Mouse (Mus musculus) intestine, embryonic 16.5 days (tissue): ENCODE data around the gene Arl15. TPM values are rescaled to one million over a fixed set of nuclear protein-coding genes. Genes with fewer than 3 reads are reported as not detected.

ENCODE experiments used
- ATAC-seq: fragments of 200-750 bp; cut with Nextera tagmentation; 2 replicates; pipeline ENCODE4 v1.8.0; 2017; ENCODE audit warnings: moderate TSS enrichment, moderate library complexity
- H3K27ac ChIP-seq: fragments of 300-500 bp; sonication (generic); 2 replicates; pipeline ENCODE4 v1.5.1; 2014; ENCODE audit warnings: mild to moderate bottlenecking, low read length
- H3K27me3 ChIP-seq: fragments of 300-500 bp; sonication (generic); replicated peaks from 2 replicates; pipeline ENCODE4 v1.6.1; 2014; ENCODE audit warnings: low read length, control low read depth, mixed read lengths; ENCODE audit not compliant: control insufficient read depth, insufficient read depth
- H3K36me3 ChIP-seq: fragments of 300-500 bp; sonication (generic); 2 replicates; pipeline ENCODE4 v1.6.1; 2014; ENCODE audit warnings: low read length, control low read depth; ENCODE audit not compliant: control insufficient read depth, insufficient read depth
- H3K4me1 ChIP-seq: fragments of 300-500 bp; sonication (generic); 2 replicates; pipeline ENCODE4 v1.6.1; 2014; ENCODE audit warnings: low read length, control low read depth, mixed read lengths; ENCODE audit not compliant: control insufficient read depth, insufficient read depth
- H3K4me2 ChIP-seq: fragments of 300-500 bp; sonication (generic); 2 replicates; pipeline ENCODE4 v1.6.1; 2014; ENCODE audit warnings: low read depth, low read length, control low read depth
- H3K4me3 ChIP-seq: fragments of 300-500 bp; sonication (generic); 2 replicates; pipeline ENCODE4 v1.5.1; 2014; ENCODE audit warnings: mild to moderate bottlenecking, low read length
- H3K9ac ChIP-seq: fragments of 300-500 bp; sonication (generic); 2 replicates; pipeline ENCODE4 v1.6.1; 2014; ENCODE audit warnings: low read depth, low read length
- H3K9me3 ChIP-seq: fragments of 300-500 bp; sonication (generic); 2 replicates; pipeline ENCODE4 v1.6.1; 2016; ENCODE audit warnings: low read length, control low read depth; ENCODE audit not compliant: control insufficient read depth
- WGBS: fragments of 180-500 bp; shearing (Covaris S2); extraction: QIAGEN DNeasy Blood & Tissue Kit; methylation state at CpG from one replicate; pipeline ENCODE4 v1.1.7; 2014; 5-methylcytosine and 5-hydroxymethylcytosine counted together
- polyA plus RNA-seq: library from polyadenylated mRNA; unstranded; fragments of >200 nt; fragmentation: Nextera tagmentation; extraction: Ambion mirVana; gene quantifications from 2 replicates; pipeline ENCODE4 v1.2.1, GENCODE M21; 2015

The Arl15 gene
- polyA plus RNA-seq, 1 experiment from 2014 or later, result 10.6 TPM

- H3K4me1 ChIP-seq, result peaks cover 3% of the 10 kb centered on the region; the same call in 1 of the 2 replicates
- no peaks in the 10 kb centered on the region for H3K9me3 ChIP-seq
- ATAC-seq, result no peak
- WGBS, result 87% methylated on average over 7 of the region's 7 CpGs
- no peak overlapping the region for H3K27ac ChIP-seq
- H3K36me3 ChIP-seq, result no peaks in the 10 kb centered on the region
- no peak overlapping the region for H3K9ac ChIP-seq
- no peaks in the 10 kb centered on the region for H3K27me3 ChIP-seq
- no peak overlapping the region for H3K4me2 ChIP-seq
- no peak overlapping the region for H3K4me3 ChIP-seq
Observed at GRCm38 (mm10) chr13:114188801-114189200, 394.5 kb downstream of the Arl15 start.

- Histone ChIP-seq H3K9me3 (no peaks in the 10 kb centered on the region), H3K9ac (no peak overlapping the region), H3K4me1 (peaks cover 3% of the 10 kb centered on the region; the same call in 1 of the 2 replicates), H3K27ac (no peak overlapping the region), H3K36me3 (no peaks in the 10 kb centered on the region), H3K27me3 (no peaks in the 10 kb centered on the region), H3K4me3 (no peak overlapping the region), H3K4me2 (no peak overlapping the region)
- 78% methylated on average over 6 of the region's 6 CpGs for WGBS
- ATAC-seq, result no peak
Observed at GRCm38 (mm10) chr13:114189441-114189840, 395.1 kb downstream of the Arl15 start.

- ATAC-seq, result no peak
- no peak overlapping the region for H3K4me3 ChIP-seq
- no peaks in the 10 kb centered on the region for H3K27me3 ChIP-seq
- H3K9ac ChIP-seq, result no peak overlapping the region
- H3K36me3 ChIP-seq, result no peaks in the 10 kb centered on the region
- 77% methylated on average over 10 of the region's 10 CpGs for WGBS
- no peaks in the 10 kb centered on the region for H3K9me3 ChIP-seq
- no peak overlapping the region for H3K27ac ChIP-seq
- no peak overlapping the region for H3K4me2 ChIP-seq
- peaks cover 3% of the 10 kb centered on the region; the same call in 1 of the 2 replicates for H3K4me1 ChIP-seq
Observed at GRCm38 (mm10) chr13:114190898-114191297, 396.6 kb downstream of the Arl15 start.

GRCm38 (mm10) chr13:114198252-114198799, 404.0 kb downstream of the Arl15 start:
- H3K4me3 ChIP-seq, result no peak overlapping the region
- H3K4me2 ChIP-seq, result no peak overlapping the region
- H3K36me3 ChIP-seq, result no peaks in the 10 kb centered on the region
- no peak overlapping the region for H3K27ac ChIP-seq
- H3K9ac ChIP-seq, result no peak overlapping the region
- no peaks in the 10 kb centered on the region for H3K4me1 ChIP-seq
- 91% methylated on average over 10 of the region's 10 CpGs for WGBS
- H3K9me3 ChIP-seq, result no peaks in the 10 kb centered on the region
- H3K27me3 ChIP-seq, result no peaks in the 10 kb centered on the region
- no peak for ATAC-seq

- no peak overlapping the region for H3K4me3 ChIP-seq
- no peaks in the 10 kb centered on the region for H3K27me3 ChIP-seq
- no peak for ATAC-seq
- H3K9me3 ChIP-seq, result no peaks in the 10 kb centered on the region
- H3K4me2 ChIP-seq, result no peak overlapping the region
- WGBS, result 87% methylated on average over 6 of the region's 6 CpGs
- H3K36me3 ChIP-seq, result no peaks in the 10 kb centered on the region
- H3K9ac ChIP-seq, result no peak overlapping the region
- H3K27ac ChIP-seq, result no peak overlapping the region
- H3K4me1 ChIP-seq, result no peaks in the 10 kb centered on the region
Observed at GRCm38 (mm10) chr13:114199746-114200145, 405.4 kb downstream of the Arl15 start.

- WGBS, result 68% methylated on average over 7 of the region's 7 CpGs
- H3K4me3 ChIP-seq, result no peak overlapping the region
- H3K4me1 ChIP-seq, result no peaks in the 10 kb centered on the region
- no peak overlapping the region for H3K27ac ChIP-seq
- no peak overlapping the region for H3K9ac ChIP-seq
- no peaks in the 10 kb centered on the region for H3K36me3 ChIP-seq
- no peak overlapping the region for H3K4me2 ChIP-seq
- H3K27me3 ChIP-seq, result no peaks in the 10 kb centered on the region
- no peak for ATAC-seq
- H3K9me3 ChIP-seq, result no peaks in the 10 kb centered on the region
Observed at GRCm38 (mm10) chr13:114200545-114200944, 406.2 kb downstream of the Arl15 start.

GRCm38 (mm10) chr13:114202806-114203570, 408.7 kb downstream of the Arl15 start:
- H3K27ac ChIP-seq, result no peak overlapping the region
- ATAC-seq, result no peak
- no peak overlapping the region for H3K9ac ChIP-seq
- H3K4me2 ChIP-seq, result no peak overlapping the region
- H3K9me3 ChIP-seq, result no peaks in the 10 kb centered on the region
- H3K4me3 ChIP-seq, result no peak overlapping the region
- no peaks in the 10 kb centered on the region for H3K4me1 ChIP-seq
- WGBS, result 91% methylated on average over 15 of the region's 15 CpGs
- H3K27me3 ChIP-seq, result no peaks in the 10 kb centered on the region
- H3K36me3 ChIP-seq, result no peaks in the 10 kb centered on the region

Other genes starting within 250 kb of the Arl15 start
- gene Snx18, start 175.9 kb upstream of the Arl15 start, polyA plus RNA-seq, result 10.1 and 11.7 TPM in 2 replicates
- not detected in 2 replicates for gene Hspb3, start 130.8 kb upstream of the Arl15 start, polyA plus RNA-seq